Mouse (Mus musculus) limb, embryonic 15.5 days (tissue): ENCODE results near the gene Glp2r. TPM values are rescaled to one million over a fixed set of nuclear protein-coding genes. Genes with fewer than 3 reads are reported as not detected.

Source experiments
- ATAC-seq: fragments of 200-750 bp; cut with Nextera tagmentation; 2 replicates; pipeline ENCODE4 v1.8.0; 2017; ENCODE audit warnings: low read depth, moderate TSS enrichment; ENCODE audit not compliant: insufficient number of reproducible peaks, low FRiP score, low TSS enrichment
- H3K27ac ChIP-seq: fragments of 300-500 bp; sonication (generic); 2 replicates; pipeline ENCODE4 v1.5.1; 2015; ENCODE audit warnings: moderate library complexity, mild to moderate bottlenecking, inconsistent platforms
- H3K27me3 ChIP-seq: fragments of 300-500 bp; sonication (generic); 2 replicates; pipeline ENCODE4 v1.6.1; 2015; ENCODE audit warnings: inconsistent platforms
- H3K36me3 ChIP-seq: fragments of 300-500 bp; sonication (generic); 2 replicates; pipeline ENCODE4 v1.6.1; 2015; ENCODE audit warnings: inconsistent platforms
- H3K4me1 ChIP-seq: fragments of 300-500 bp; sonication (generic); 2 replicates; pipeline ENCODE4 v1.6.1; 2015; ENCODE audit warnings: inconsistent platforms
- H3K4me2 ChIP-seq: fragments of 300-500 bp; sonication (generic); 2 replicates; pipeline ENCODE4 v1.6.1; 2015; ENCODE audit warnings: mild to moderate bottlenecking, inconsistent platforms
- H3K4me3 ChIP-seq: fragments of 300-500 bp; sonication (generic); 2 replicates; pipeline ENCODE4 v1.5.1; 2015; ENCODE audit warnings: mild to moderate bottlenecking, inconsistent platforms
- H3K9ac ChIP-seq: fragments of 300-500 bp; sonication (generic); 2 replicates; pipeline ENCODE4 v1.6.1; 2015; ENCODE audit warnings: inconsistent platforms
- H3K9me3 ChIP-seq: fragments of 300-500 bp; sonication (generic); 2 replicates; pipeline ENCODE4 v1.6.1; 2016; ENCODE audit warnings: inconsistent platforms
- WGBS: fragments of 180-500 bp; shearing (Covaris S2); methylation state at CpG from one replicate; pipeline ENCODE4 v1.1.7; 2015; 5-methylcytosine and 5-hydroxymethylcytosine counted together
- polyA plus RNA-seq: library from polyadenylated mRNA; unstranded; fragments of >200 nt; fragmentation: Nextera tagmentation; extraction: Ambion mirVana; gene quantifications from 2 replicates; pipeline ENCODE4 v1.2.1, GENCODE M21; 2015

The Glp2r gene
- polyA plus RNA-seq, 1 experiment from 2014 or later, result 0.09 TPM

- H3K9ac ChIP-seq, result no peak overlapping the region
- no peak overlapping the region for H3K27ac ChIP-seq
- no peaks in the 10 kb centered on the region for H3K4me1 ChIP-seq
- no peak for ATAC-seq
- no peaks in the 10 kb centered on the region for H3K27me3 ChIP-seq
- WGBS, result 73% methylated on average over 5 of the region's 5 CpGs
- no peaks in the 10 kb centered on the region for H3K36me3 ChIP-seq
- H3K9me3 ChIP-seq, result no peaks in the 10 kb centered on the region
- H3K4me3 ChIP-seq, result no peak overlapping the region
- H3K4me2 ChIP-seq, result no peak overlapping the region
These were observed 128.1 kb downstream of the Glp2r start for GRCm38 (mm10) chr11:67642835-67643234.

GRCm38 (mm10) chr11:67642421-67642820 lies 128.5 kb downstream of the Glp2r start:
- Histone ChIP-seq H3K27me3 (no peaks in the 10 kb centered on the region), H3K36me3 (no peaks in the 10 kb centered on the region), H3K9ac (no peak overlapping the region), H3K4me3 (no peak overlapping the region), H3K27ac (no peak overlapping the region), H3K4me2 (no peak overlapping the region), H3K4me1 (no peaks in the 10 kb centered on the region), H3K9me3 (no peaks in the 10 kb centered on the region)
- 94% methylated on average over 8 of the region's 8 CpGs for WGBS
- no peak for ATAC-seq

GRCm38 (mm10) chr11:67640299-67640698 lies 130.7 kb downstream of the Glp2r start:
- peaks cover 2% of the 10 kb centered on the region; the same call in 1 of the 2 replicates for H3K4me1 ChIP-seq
- H3K27me3 ChIP-seq, result no peaks in the 10 kb centered on the region
- no peaks in the 10 kb centered on the region for H3K36me3 ChIP-seq
- no peak overlapping the region for H3K27ac ChIP-seq
- H3K4me2 ChIP-seq, result no peak overlapping the region
- 87% methylated on average over 6 of the region's 6 CpGs for WGBS
- H3K4me3 ChIP-seq, result no peak overlapping the region
- H3K9ac ChIP-seq, result no peak overlapping the region
- H3K9me3 ChIP-seq, result no peaks in the 10 kb centered on the region
- ATAC-seq, result no peak

GRCm38 (mm10) chr11:67638401-67638800 lies 132.6 kb downstream of the Glp2r start:
- H3K9me3 ChIP-seq, result no peaks in the 10 kb centered on the region
- H3K4me3 ChIP-seq, result no peak overlapping the region
- no peak overlapping the region for H3K4me2 ChIP-seq
- no peaks in the 10 kb centered on the region for H3K36me3 ChIP-seq
- peaks cover 5% of the 10 kb centered on the region; the same call in 1 of the 2 replicates for H3K4me1 ChIP-seq
- ATAC-seq, result no peak
- H3K27ac ChIP-seq, result no peak overlapping the region
- H3K27me3 ChIP-seq, result no peaks in the 10 kb centered on the region
- no peak overlapping the region for H3K9ac ChIP-seq
- WGBS, result 79% methylated on average over 3 of the region's 3 CpGs

- Histone ChIP-seq H3K27ac (no peak overlapping the region), H3K27me3 (no peaks in the 10 kb centered on the region), H3K4me3 (no peak overlapping the region), H3K4me1 (peaks cover 5% of the 10 kb centered on the region; the same call in 1 of the 2 replicates), H3K4me2 (no peak overlapping the region), H3K9me3 (no peaks in the 10 kb centered on the region), H3K36me3 (no peaks in the 10 kb centered on the region), H3K9ac (no peak overlapping the region)
- ATAC-seq, result no peak
- WGBS, result 55% methylated on average over 6 of the region's 6 CpGs
These were observed 133.9 kb downstream of the Glp2r start for GRCm38 (mm10) chr11:67636905-67637586.

GRCm38 (mm10) chr11:67636201-67636600 lies 134.8 kb downstream of the Glp2r start:
- Histone ChIP-seq H3K27me3 (no peaks in the 10 kb centered on the region), H3K9me3 (no peaks in the 10 kb centered on the region), H3K4me1 (peaks cover 5% of the 10 kb centered on the region; the same call in 1 of the 2 replicates), H3K9ac (no peak overlapping the region), H3K27ac (no peak overlapping the region), H3K36me3 (no peaks in the 10 kb centered on the region), H3K4me2 (no peak overlapping the region), H3K4me3 (no peak overlapping the region)
- ATAC-seq, result no peak
- 57% methylated on average over 4 of the region's 4 CpGs for WGBS

GRCm38 (mm10) chr11:67633620-67634229 lies 137.2 kb downstream of the Glp2r start:
- peaks cover 5% of the 10 kb centered on the region; the same call in 1 of the 2 replicates for H3K4me1 ChIP-seq
- no peak overlapping the region for H3K27ac ChIP-seq
- no peak overlapping the region for H3K4me2 ChIP-seq
- no peak overlapping the region for H3K4me3 ChIP-seq
- 30% methylated on average over 3 of the region's 3 CpGs for WGBS
- H3K9me3 ChIP-seq, result no peaks in the 10 kb centered on the region
- 0 out of 2 replicates have a peak, but pooled peaks have one; percentile 46 for ATAC-seq
- no peak overlapping the region for H3K9ac ChIP-seq
- no peaks in the 10 kb centered on the region for H3K27me3 ChIP-seq
- no peaks in the 10 kb centered on the region for H3K36me3 ChIP-seq

- Histone ChIP-seq H3K4me3 (no peak overlapping the region), H3K4me2 (no peak overlapping the region), H3K9ac (no peak overlapping the region), H3K27ac (no peak overlapping the region), H3K36me3 (no peaks in the 10 kb centered on the region), H3K4me1 (peaks cover 5% of the 10 kb centered on the region; the same call in 1 of the 2 replicates), H3K9me3 (no peaks in the 10 kb centered on the region), H3K27me3 (no peaks in the 10 kb centered on the region)
- 78% methylated on average over 8 of the region's 8 CpGs for WGBS
- no peak for ATAC-seq
These were observed 138.0 kb downstream of the Glp2r start for GRCm38 (mm10) chr11:67632906-67633305.

- 74% methylated on average over 2 of the region's 2 CpGs for WGBS
- Histone ChIP-seq H3K27me3 (no peaks in the 10 kb centered on the region), H3K4me1 (no peaks in the 10 kb centered on the region), H3K4me2 (no peak overlapping the region), H3K9ac (no peak overlapping the region), H3K4me3 (no peak overlapping the region), H3K36me3 (no peaks in the 10 kb centered on the region), H3K9me3 (no peaks in the 10 kb centered on the region), H3K27ac (no peak overlapping the region)
- no peak for ATAC-seq
These were observed 142.4 kb downstream of the Glp2r start for GRCm38 (mm10) chr11:67628522-67628921.

GRCm38 (mm10) chr11:67627179-67627578 lies 143.8 kb downstream of the Glp2r start:
- WGBS, result 83% methylated on average over 7 of the region's 7 CpGs
- no peak overlapping the region for H3K4me3 ChIP-seq
- H3K9me3 ChIP-seq, result no peaks in the 10 kb centered on the region

GRCm38 (mm10) chr11:67622340-67622739 lies 148.6 kb downstream of the Glp2r start:
- no peak for ATAC-seq
- Histone ChIP-seq H3K4me1 (0 out of 2 replicates have a peak, but pooled peaks cover 6% of the 10 kb centered on the region), H3K9ac (no peak overlapping the region), H3K36me3 (no peaks in the 10 kb centered on the region), H3K27me3 (no peaks in the 10 kb centered on the region), H3K4me3 (no peak overlapping the region), H3K4me2 (no peak overlapping the region), H3K27ac (no peak overlapping the region), H3K9me3 (no peaks in the 10 kb centered on the region)
- 82% methylated on average over 7 of the region's 7 CpGs for WGBS

More at GRCm38 (mm10) chr11:67627179-67627578, 143.8 kb downstream of the Glp2r start:
- H3K27ac ChIP-seq, result no peak overlapping the region
- H3K4me2 ChIP-seq, result no peak overlapping the region
- ATAC-seq, result no peak
- no peaks in the 10 kb centered on the region for H3K27me3 ChIP-seq
- H3K4me1 ChIP-seq, result no peaks in the 10 kb centered on the region
- no peak overlapping the region for H3K9ac ChIP-seq
- no peaks in the 10 kb centered on the region for H3K36me3 ChIP-seq

- 0 out of 2 replicates have a peak, but pooled peaks cover 6% of the 10 kb centered on the region for H3K4me1 ChIP-seq
- no peak for ATAC-seq
- no peaks in the 10 kb centered on the region for H3K36me3 ChIP-seq
- no peak overlapping the region for H3K4me3 ChIP-seq
- H3K27ac ChIP-seq, result no peak overlapping the region
- H3K4me2 ChIP-seq, result no peak overlapping the region
- H3K9me3 ChIP-seq, result no peaks in the 10 kb centered on the region
- WGBS, result 76% methylated on average over 13 of the region's 13 CpGs
- no peak overlapping the region for H3K9ac ChIP-seq
- no peaks in the 10 kb centered on the region for H3K27me3 ChIP-seq
These were observed 154.3 kb downstream of the Glp2r start for GRCm38 (mm10) chr11:67616557-67617239.
